Mouse (Mus musculus): Measurements from ENCODE around the gene Selenof. TPM values are rescaled to one million over a fixed set of nuclear protein-coding genes. Genes with fewer than 3 reads are reported as not detected.

Gene Selenof
- 100 to 1,000 TPM; 224 to 252 TPM for total RNA-seq (2021)

DNA sequence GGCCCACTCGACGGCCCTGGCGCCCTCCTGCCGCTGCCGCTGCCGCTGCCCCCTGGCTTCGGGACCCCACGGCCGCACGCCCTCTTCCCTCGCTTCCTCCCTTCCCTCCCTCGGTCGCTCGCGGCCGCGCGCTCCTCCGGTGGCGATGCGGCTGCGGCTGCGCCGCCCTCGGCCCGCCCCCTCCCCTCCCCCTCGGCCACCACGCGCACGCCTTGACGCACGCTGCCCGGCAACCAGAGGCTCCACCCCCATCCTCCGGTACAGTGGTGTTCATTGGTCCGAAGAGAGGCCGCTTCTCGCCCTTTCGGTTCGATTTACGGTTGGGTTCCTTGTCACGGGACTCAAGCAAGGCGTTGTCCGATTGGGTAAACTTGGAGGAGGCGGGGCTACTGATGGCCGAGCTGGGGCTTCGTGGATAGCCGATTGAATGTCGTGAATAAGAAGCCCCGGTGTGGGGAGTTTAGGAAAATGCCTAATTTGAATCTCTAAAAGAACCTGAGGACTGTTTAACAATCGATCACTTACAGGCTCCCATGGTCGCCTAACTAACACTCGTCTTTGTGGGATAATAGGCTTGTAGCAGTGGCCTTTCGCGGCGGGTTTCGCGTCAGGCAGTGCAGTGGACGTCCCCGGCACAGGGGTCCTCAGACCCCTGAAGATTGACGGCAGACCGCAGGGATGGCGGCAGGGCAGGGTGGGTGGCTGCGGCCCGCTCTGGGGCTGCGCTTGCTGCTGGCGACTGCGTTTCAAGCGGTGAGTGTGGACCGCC is at the start of gene Selenof, which contains the start of gene Hs2st1:
Gene Selenof, plus strand, starts transcription at position 258 of the 769 bp plus-strand sequence.
Gene Hs2st1, minus strand, starts transcription at position 135 of the 769 bp plus-strand sequence.
- DNase-seq = peak; percentile 97

DNA sequence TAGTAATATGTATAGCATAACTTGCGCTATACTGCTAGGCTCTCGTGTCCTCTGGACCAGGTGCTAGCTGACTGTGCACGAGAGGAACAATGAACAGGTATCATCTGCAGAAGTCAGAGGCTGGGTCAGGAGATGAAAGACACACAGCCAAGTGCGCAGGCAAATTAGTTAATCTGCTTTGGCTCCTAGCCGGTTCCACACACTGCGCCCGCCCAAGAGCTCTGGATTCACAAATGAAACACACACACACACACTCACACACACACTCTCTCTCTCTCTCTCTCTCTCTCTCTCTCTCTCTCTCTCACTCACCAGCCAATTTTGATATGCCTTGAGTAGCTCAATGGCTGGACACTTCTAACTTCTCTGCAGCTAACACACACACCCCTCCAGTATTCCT is 42.2 kb upstream of the Selenof start:
- no peak for DNase-seq

DNA sequence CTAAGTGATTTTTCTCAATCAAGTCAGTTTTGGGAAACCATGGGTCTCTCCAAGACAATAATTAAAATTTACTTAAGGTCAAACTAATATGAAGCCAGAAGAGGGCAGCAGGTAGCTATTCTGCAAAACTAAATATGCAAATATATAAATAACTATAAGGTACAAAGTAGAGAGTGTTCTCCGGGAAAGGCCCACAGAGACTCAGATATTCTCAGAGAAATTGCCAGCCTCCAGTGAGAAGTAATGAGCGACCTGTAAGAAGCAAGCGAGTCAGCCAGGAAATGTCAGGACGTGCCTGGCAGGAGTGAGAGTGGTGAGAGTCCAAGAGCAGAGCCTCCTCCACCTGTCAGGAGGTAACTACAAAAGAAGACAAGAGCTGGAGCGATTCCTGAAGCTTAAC is 39.1 kb upstream of the Selenof start:
- no peak for DNase-seq

DNA sequence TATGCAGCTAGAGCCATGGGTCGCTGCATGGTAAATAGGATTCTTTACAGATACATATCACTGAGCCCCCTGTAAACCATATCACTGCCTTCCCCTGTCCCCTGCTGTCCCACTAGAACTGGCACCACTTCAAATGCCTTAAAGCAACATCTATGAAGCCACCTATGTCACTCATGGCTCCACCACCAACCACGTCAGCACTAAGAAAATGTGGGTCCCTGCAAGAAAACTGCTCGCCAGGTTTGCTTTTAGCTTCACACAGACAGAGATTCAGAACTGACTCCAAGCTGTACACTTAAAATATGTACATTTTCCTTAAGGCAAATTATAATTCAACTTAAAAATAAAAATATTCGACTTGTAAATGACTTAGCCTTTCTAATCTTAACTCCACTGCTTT is 35.0 kb upstream of the Selenof start:
- no peak for DNase-seq

DNA sequence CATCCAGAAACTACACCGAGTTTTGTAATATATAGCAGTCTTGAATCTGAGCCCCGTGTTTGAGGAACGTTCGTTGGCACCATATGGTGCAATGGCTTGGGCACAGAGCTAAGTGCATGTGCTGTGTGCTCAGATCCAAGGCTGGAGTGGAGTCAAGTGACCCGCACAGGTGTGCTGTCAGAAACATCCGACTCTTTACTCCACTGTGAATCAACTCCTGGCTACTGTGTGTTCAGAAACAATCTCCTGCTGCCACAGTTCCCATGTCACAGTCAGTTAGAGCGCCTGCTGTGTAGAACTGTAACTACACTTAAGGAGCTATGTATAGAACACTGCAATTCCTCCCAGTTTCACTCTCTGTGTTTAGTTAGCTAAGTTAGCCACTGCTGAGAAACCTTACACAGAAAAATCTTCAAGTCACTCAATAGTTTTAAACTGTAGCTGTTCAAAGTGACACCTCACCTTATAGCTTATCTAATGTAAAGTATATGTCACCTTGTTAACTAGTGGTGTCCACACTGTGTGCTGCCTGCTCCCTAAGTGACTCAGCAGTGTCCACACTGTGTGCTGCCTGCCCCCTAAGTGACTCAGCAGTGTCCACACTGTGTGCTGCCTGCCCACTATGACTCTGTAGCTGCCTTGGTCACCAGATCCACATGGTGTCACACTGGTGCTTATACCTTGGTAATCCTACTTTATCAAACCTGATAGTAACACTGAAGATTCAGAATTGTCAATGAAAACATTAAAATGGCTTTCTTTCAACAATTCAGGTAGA is 32.8 kb upstream of the Selenof start:
- no peak for DNase-seq

DNA sequence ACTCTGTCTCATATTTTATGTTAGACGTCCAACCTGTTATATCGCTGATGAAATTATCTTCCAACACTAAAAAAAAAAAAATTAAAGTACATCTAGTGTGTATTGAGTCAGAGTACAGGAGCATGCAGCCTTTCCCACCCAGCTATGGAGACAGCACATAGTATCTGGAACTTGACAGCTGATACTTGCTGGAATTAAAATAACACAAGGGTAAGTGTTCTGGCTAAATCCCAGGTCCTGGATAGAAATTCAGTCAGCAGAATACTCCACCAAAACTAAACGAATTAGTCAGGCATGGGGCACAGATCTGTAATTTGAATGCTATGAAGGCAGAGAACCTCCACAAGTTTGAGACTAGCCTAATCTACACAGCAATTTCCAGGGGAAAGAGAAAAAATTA is 31.1 kb upstream of the Selenof start:
- DNase-seq = no peak

DNA sequence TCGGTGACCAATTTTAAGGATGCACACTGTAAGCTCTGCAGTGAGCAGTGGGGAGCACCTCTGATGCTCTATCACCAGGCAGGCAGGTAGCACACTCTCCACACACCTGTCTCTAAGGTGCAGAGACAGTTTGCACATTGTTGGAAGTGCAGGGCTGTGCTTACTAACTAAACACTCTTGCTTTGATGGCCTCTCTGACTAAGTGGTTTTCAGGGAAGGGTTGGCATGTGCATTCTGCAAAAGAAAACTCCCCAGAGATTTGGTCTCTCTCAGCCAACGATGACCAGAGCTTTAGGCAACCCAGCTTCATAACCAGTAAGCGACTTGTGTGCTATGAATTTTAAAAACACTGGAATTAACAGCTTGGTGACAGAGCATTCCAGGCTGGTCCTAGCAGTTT is 29.3 kb upstream of the Selenof start:
- no peak for DNase-seq

DNA sequence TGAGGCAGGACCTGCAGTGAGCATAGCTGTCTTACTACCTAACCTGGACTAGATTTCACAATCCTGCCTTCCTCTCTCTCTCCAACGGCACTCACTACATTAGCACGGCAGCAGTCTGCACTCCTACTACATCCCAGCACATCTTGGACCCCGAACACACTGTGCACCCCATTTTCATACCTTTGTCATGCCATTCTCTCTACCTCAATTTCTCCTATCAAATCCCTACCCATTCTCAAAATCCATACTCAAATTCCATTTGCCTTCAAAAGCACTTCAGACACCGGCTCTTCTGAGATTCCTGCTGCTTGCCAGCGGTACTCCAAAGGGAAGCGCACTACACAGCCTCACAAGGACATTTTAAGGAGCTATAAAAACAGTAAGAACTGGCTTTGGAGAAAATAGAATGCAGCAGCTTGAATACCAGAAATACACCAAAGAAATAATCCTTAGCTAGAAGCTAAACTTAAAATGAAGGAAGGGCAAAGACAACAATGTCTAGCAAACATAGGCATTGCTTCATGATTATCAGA is 28.1 kb upstream of the Selenof start:
- DNase-seq = no peak

DNA sequence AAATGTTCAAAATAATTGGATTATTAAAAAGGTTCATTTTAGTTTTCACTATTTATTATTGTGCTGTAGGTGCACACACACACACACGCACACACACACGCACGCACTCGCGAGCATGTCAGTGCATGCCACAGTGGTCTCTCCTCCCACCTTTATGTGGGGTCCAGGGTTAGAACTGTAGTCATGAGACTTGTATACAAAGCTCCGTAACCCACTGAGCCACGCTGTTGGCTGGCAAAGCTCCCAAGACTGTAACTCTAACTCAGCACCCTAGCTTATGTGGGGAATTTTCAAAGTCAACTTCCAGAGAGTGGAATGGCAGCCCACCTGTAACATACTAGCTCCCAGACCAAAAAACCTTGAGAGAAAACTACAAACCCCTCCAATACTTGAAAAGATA is 25.0 kb upstream of the Selenof start:
- DNase-seq = no peak

DNA sequence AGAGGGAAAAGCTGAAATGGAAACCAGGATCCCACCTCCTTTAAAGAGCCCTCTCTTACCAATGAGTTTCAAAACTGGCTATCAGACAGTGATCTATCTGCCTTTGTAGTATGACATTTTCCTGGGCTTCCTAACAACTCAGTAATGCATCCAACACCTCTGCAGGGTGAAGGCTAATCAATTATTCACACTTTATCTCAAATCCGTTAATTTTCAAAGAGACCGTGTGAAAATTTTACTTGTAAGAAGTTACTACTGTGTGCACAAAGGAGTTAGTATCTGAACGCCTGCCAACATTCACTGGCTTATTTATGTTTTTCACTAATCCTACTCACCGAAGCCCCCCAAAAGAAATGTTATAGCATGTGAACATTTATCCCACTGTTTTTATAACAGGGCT is 24.3 kb upstream of the Selenof start:
- DNase-seq = no peak

DNA sequence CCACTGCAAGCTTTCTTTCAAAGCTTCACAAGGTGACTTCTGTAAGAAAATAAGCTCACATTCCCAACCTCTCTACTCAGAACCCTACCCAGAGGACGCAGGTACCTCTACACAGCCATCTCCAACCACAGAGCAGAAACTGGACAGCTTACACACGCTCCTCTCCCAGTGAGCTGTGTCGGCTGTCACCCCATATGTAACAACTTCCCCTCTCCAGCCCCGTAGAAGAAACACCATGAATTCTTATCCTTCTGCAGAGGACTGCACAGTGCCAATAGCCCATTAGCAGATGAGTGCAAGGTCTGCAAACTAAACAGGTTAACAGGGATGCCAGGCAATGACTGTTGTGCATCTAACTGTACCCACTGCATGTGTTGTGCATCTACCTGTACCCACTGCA is 23.6 kb upstream of the Selenof start:
- no peak for DNase-seq

DNA sequence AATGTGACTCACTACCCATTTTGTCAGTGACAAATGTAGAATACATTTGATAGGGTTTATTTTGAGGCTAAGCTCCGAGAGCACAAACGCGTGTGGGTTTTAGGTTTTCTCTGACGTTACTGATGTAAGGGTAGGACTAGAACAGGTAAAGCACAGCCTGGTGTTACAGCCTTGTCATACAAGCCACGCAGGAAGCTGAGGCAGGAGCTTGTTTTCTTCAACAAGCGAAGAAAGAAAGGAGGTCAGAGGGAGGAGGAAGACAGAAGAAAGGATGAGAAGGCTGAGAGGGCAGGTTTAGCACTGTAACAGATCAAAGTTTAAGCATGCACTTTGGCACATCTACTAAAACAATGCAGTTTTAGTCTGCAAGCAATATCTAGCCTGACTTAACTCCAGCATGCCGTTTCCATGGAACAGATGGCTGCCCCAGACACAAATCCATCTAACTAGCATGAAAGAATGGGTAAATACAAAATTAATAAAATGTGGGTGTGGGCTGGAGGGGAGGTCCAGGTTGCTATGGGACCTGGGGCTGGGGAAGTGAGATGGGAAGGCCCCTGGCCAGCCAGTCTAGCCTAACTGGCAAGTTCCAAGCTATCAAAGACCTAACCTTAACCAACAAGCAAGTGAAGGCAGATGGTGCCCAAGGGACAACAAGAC is 21.8 kb upstream of the Selenof start:
- DNase-seq = no peak

DNA sequence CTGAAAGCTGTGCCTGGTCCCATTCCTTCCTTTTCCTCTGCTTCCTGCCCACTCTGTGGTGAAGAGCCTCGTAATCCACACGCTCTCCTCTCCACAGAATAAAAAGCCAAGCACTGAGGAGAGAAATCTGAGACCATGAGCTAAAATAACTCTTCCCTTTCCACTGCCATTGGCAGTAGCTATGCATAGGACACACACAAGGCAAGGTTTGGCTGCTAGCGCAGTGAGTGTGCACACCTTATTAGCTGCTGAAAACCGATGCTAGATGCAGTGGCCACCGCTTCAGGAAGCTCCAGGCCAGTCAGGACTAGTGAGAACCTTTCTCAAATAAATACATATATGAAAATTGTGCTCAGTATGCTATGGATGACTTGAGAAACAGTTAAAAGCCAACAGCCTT is 20.1 kb upstream of the Selenof start:
- no peak for DNase-seq

DNA sequence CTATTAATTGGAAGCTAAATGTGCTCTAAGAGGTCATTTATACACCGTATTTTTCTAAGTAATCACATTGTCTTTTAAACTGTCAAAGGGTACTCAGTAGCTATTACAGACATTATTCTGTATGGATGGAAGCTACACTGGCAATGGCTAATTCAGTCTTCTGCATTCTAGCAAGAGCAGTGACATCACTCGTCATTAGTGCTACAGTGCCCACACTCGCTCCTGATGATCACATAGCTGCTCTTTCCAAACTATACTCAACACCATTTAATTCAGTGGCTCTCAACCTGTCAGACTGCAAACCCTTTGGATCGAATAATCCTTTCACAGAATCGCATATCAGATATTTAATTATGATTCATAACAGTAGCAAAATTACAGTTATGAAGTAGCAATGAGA is 19.4 kb upstream of the Selenof start:
- DNase-seq = no peak

DNA sequence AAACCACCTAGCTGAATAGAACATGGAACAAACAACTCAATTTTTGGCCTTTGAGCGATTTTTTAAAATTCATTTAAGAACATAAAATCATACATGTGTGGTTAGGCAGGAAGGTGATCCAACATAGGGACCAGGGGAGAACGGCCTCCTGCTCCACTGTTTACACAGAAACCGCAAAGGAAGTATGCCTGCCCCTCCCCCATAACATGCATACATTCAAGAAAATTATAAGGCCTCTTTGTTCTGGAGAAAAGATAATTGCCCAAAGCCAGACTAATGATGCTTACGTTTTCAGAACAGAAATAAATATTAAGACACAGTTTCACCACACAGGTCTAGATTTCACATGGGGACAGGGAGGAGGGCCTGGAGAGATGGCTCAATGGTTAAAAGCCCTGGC is 18.7 kb upstream of the Selenof start:
- DNase-seq = no peak

DNA sequence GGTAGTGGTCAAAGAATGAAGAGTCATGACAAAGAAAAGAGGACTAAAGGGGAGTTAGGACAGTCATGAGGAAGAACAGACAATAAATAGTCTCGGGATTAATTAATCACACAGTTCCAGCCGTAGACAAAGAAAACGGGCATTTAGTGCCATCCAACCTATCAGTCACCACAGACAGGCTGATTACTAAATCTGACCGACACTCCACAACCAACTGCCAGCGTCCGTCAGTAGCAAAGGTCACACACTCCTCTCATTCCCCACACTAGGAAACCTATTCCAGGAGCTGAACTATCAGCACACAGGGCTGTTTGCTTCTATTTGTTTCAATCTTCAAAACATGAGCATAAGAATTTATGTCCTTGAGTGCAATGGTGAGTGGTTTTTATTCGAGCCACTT is 16.2 kb upstream of the Selenof start:
- DNase-seq = no peak

DNA sequence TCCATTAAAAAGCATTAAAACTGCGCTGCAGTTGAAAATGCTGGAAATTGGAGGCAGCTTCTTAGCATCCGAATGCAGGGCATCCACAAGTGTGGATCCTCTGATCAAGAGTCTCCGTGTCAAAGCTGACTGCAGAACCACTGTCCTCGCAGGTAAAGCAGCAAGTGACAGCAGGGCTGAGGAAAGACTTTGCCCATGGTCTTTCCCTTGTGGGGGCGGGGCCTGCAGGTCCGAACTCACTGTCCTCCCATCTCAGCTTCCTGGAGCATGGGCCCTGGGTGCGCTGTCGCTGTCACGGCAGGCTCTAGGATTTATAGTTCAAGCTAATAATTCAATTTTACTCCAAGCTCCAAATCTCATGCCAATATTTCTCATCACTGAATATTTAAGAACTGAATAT is 15.6 kb upstream of the Selenof start:
- no peak for DNase-seq

DNA sequence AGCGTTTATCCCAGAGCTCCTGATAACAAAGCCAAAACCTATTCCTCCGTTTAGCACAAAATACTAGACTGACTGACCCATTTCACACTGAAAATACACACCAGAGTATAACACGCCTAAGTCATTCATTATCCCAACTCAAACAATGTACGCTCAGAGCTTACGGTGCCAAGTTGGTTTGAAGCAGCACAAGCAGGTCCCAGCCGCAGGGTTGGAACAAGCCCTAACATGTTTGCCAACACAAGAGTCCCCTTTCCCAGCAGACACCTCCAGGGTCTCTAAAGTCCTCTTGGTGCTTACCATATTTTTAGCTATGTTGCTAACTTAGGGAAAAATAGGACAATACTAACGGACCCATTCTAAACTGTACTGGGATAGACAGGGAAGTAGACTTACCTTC is 15.0 kb upstream of the Selenof start:
- DNase-seq = no peak

DNA sequence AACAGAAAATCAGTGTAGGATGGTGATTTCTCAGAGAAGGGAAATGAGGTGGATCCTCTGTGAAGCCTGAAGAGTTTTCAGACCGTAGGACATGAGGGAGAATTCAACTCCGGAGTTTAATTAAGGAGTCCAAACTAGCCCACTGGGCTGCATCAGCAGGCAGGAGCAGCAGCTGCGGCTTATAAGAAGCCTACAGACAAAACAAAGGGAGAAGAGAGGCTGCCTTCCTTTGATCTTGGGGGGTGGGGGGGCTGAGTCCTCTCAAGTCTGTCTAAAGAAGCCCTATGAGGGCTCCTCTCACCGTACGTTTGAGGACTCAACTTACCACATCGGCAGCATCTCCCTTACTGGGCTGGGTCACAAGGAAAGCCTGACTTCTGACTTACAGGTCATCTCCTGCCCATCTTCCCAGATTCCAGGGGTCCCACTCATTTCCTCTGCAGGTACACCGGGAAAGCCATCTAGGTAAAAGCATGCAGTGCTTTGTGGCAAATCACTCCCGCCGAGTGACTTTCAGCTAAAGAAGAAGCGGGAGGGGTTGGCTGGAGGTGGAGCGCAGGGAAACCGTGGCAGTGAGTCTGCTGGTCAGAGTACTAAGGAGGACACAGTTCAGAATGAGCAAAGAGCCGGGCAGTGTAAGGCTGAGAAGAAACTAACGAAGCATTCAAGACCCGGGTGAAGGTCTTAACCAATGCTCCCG is 13.3 kb upstream of the Selenof start:
- no peak for DNase-seq

DNA sequence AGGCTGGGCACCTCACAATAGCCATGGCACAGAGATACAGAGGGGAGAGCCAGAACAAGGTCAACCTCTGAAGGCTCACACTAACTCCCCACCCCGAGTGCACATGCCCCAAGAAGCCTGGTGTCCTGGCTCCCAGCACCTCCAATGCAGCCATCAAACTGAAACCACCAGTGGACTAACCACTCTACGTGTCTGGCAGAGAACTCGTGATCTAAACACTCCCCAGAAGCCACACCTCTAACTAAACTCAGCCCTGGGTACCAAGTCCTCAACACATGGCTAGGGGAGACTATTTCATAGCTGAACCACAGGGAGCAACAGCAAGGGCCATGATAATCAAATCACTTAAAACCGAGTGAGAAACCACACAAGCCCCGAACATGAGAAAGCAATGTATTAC is 11.8 kb upstream of the Selenof start:
- no peak for DNase-seq

DNA sequence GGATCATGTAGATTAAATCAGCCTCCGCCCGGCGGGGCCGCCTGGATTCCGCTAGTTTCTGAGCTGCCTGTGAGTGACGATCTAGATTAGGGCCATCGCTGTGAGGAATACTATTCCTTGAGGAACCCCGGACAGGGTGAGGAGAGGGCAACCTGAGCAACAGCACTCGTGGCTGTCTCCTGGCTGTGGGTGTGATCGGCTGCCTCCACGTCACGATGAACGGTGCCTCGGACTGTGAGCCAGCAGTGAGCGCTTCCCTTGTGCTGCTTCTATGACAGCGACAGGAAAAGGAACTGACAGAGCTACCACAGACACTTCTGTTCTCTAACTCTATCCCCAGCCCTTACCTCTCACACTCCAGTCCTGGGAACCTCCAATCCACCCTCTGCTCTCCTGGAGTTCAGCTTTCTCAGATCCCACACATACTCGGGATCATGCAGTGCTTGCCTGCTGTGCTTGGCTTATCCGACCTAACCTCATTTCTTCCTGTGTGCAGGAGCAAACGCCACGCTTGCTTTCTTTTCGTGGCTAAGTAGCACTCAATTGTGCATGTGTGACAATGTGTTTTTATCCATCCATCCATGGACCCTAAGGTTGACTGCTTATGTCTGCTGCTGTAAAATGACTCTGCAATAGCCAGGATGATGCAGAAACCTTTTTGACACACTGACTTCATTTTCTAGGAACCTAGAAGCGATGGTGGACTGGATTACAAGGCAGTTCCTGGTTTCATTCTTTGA is 8.4 kb upstream of the Selenof start:
- peak; percentile 22 for DNase-seq

DNA sequence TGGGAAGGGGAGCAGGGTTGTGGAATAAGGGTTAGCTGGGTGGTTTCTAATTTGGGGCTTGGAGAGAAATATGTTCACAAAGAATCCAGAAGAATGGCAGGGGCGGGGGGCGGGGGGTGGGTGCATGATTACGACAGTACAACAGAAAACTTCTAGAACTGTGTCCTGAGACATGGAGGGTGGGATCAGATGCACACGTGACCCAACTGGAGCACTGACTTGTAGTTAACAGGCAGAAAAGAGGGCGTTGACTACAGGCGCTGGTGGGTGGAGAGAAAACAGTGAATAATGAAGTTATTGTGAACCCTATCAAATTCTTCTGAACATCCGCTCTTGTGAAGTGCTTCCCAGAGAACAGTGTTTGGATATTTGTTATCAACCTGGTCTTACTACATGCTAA is 6.2 kb upstream of the Selenof start:
- no peak for DNase-seq
